Mouse (Mus musculus) WW6 (cell line): ENCODE measurements around the gene Smyd5.
"Not testable (repeated sequence)": the region's sequence is repeated elsewhere in the genome, so short reads cannot be mapped to it uniquely, and the experiment has no call there.

Experiments used
- DNase-seq: peaks from one replicate; pipeline ENCODE4 v3.0.0-alpha.2; 2013; ENCODE audit warnings: low read depth, low spot score

The Smyd5 gene

GRCm38 (mm10) chr6:85447351-85447750, 15.6 kb downstream of the Smyd5 start:
- no peak for DNase-seq

- DNase-seq: not testable (repeated sequence)
Observed at GRCm38 (mm10) chr6:85450140-85450539, 18.4 kb downstream of the Smyd5 start.

GRCm38 (mm10) chr6:85450697-85451663, 19.2 kb downstream of the Smyd5 start, which contains the start of gene Cct7:
TSS of gene Cct7 (plus strand) at chr6:85451514.
- DNase-seq: peak; percentile 97

- DNase-seq: peak; percentile 85
Observed at GRCm38 (mm10) chr6:85451664-85452410, 20.0 kb downstream of the Smyd5 start, which contains the start of gene Pradc1. TSS of gene Pradc1 (minus strand) at chr6:85451970.

GRCm38 (mm10) chr6:85452411-85452665, 20.5 kb downstream of the Smyd5 start:
- DNase-seq: no peak

GRCm38 (mm10) chr6:85452816-85453215, 21.0 kb downstream of the Smyd5 start:
- no peak for DNase-seq

GRCm38 (mm10) chr6:85459621-85460020, 27.8 kb downstream of the Smyd5 start:
- DNase-seq: no peak

GRCm38 (mm10) chr6:85465381-85465780, 33.6 kb downstream of the Smyd5 start:
- no peak for DNase-seq

- DNase-seq: no peak
Observed at GRCm38 (mm10) chr6:85469660-85470430, 38.1 kb downstream of the Smyd5 start.

GRCm38 (mm10) chr6:85471962-85472361, 40.2 kb downstream of the Smyd5 start:
- DNase-seq: no peak

GRCm38 (mm10) chr6:85472542-85472941, 40.8 kb downstream of the Smyd5 start:
- no peak for DNase-seq

GRCm38 (mm10) chr6:85475581-85475980, 43.8 kb downstream of the Smyd5 start:
- DNase-seq: no peak

- peak; percentile 65 for DNase-seq
Observed at GRCm38 (mm10) chr6:85477366-85477917, 45.7 kb downstream of the Smyd5 start.

- no peak for DNase-seq
Observed at GRCm38 (mm10) chr6:85478416-85478815, 46.6 kb downstream of the Smyd5 start.

- no peak for DNase-seq
Observed at GRCm38 (mm10) chr6:85479979-85480378, 48.2 kb downstream of the Smyd5 start.

- DNase-seq: no peak
Observed at GRCm38 (mm10) chr6:85480685-85481084, 48.9 kb downstream of the Smyd5 start.

- no peak for DNase-seq
Observed at GRCm38 (mm10) chr6:85483843-85484721, 52.3 kb downstream of the Smyd5 start.

- no peak for DNase-seq
Observed at GRCm38 (mm10) chr6:85485738-85486137, 53.9 kb downstream of the Smyd5 start.

GRCm38 (mm10) chr6:85488510-85488909, 56.7 kb downstream of the Smyd5 start:
- DNase-seq: no peak

- DNase-seq: no peak
Observed at GRCm38 (mm10) chr6:85489717-85490116, 57.9 kb downstream of the Smyd5 start.

GRCm38 (mm10) chr6:85490252-85490651, 58.5 kb downstream of the Smyd5 start:
- no peak for DNase-seq
